Mouse (Mus musculus): ENCODE data around the gene Myo16. TPM values are rescaled to one million over a fixed set of nuclear protein-coding genes. Genes with fewer than 3 reads are reported as not detected.

Gene Myo16
- polyA plus RNA-seq, 1 experiment, result 0.02 TPM

DNA sequence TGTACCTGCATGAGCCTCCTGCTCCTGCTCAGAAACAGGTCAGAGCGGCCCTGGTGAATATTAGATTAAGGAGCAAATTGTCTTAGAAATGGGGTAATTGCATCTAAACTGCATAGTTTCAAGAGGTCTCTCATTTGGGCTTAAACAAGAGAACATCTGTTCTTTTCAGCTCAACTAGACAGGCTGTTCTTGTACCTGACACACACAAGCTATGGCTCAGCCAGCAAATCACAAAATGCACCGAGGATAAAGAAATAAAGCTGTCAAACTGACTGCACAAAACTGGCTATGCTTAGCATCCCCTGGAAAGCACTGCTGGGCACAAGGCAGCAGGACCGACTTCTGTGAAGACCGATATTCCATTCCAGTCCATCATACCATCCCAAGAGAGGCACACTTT, 372.0 kb downstream of the Myo16 start:
- TF ChIP-seq MYOD1 (IDR thresholded peaks at IDR 0.05; ENCODE audit: control insufficient read depth, insufficient read length, low read depth) (no peak), USF1 (IDR thresholded peaks at IDR 0.05; ENCODE audit: low read depth) (no peak), CEBPB (IDR thresholded peaks at IDR 0.05; ENCODE audit: low read depth) (no peak), MYOG (IDR thresholded peaks at IDR 0.05; ENCODE audit: control insufficient read depth, extremely low read depth, insufficient read length) (no peak), MAX (IDR thresholded peaks at IDR 0.05) (no peak), CTCF (IDR thresholded peaks at IDR 0.05; ENCODE audit: control insufficient read depth, insufficient read depth, insufficient read length) (no peak), FOSL1 (IDR thresholded peaks at IDR 0.05; ENCODE audit: insufficient read depth, low read length, poor library complexity, severe bottlenecking) (no peak)
- no peaks in the 10 kb centered on the region for H3K79me3 ChIP-seq (ENCODE audit: low read depth)
- H3K36me3 ChIP-seq (ENCODE audit: control insufficient read depth, insufficient read depth), result no peaks in the 10 kb centered on the region
- no peaks in the 10 kb centered on the region for H3K27me3 ChIP-seq (ENCODE audit: control insufficient read depth, insufficient read depth, insufficient read length)
- H3ac ChIP-seq (ENCODE audit: control insufficient read depth, insufficient read length, low read depth), result no peak overlapping the region
- no peaks in the 10 kb centered on the region for H3K79me2 ChIP-seq (ENCODE audit: control insufficient read depth, insufficient read depth)
- H3K4me3 ChIP-seq (ENCODE audit: insufficient read depth, poor library complexity, severe bottlenecking), result no peak overlapping the region

DNA sequence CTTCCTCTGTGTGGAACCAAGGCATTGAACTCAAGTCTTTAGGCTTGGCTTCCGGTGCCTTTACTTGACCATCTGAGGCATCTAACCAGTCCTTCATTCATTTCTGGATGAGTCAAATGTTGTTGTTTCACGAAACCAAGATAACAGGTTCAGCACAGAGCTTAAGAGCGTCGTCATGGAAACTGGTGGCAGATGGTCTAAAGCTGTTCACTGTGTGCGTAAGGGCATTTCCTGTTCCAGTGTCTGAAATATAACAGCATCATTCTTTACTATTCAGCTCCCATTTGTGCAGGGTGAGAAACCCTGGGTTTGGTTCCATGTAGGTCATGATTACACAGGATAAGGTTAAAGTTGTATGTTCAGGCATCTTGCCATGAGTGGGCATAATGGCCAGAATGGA, 372.9 kb downstream of the Myo16 start:
- H3K36me3 ChIP-seq (ENCODE audit: control insufficient read depth, insufficient read depth), result no peaks in the 10 kb centered on the region
- H3K79me3 ChIP-seq (ENCODE audit: low read depth), result no peaks in the 10 kb centered on the region
- no peaks in the 10 kb centered on the region for H3K27me3 ChIP-seq (ENCODE audit: control insufficient read depth, insufficient read depth, insufficient read length)
- TF ChIP-seq CEBPB (IDR thresholded peaks at IDR 0.05; ENCODE audit: low read depth) (no peak), MYOD1 (IDR thresholded peaks at IDR 0.05; ENCODE audit: control insufficient read depth, insufficient read length, low read depth) (no peak), CTCF (IDR thresholded peaks at IDR 0.05; ENCODE audit: control insufficient read depth, insufficient read depth, insufficient read length) (no peak), USF1 (IDR thresholded peaks at IDR 0.05; ENCODE audit: low read depth) (no peak), FOSL1 (IDR thresholded peaks at IDR 0.05; ENCODE audit: insufficient read depth, low read length, poor library complexity, severe bottlenecking) (no peak), MYOG (IDR thresholded peaks at IDR 0.05; ENCODE audit: control insufficient read depth, extremely low read depth, insufficient read length) (no peak), MAX (IDR thresholded peaks at IDR 0.05) (no peak)
- H3K4me3 ChIP-seq (ENCODE audit: insufficient read depth, poor library complexity, severe bottlenecking), result no peak overlapping the region
- no peaks in the 10 kb centered on the region for H3K79me2 ChIP-seq (ENCODE audit: control insufficient read depth, insufficient read depth)
- no peak overlapping the region for H3ac ChIP-seq (ENCODE audit: control insufficient read depth, insufficient read length, low read depth)

- H3K36me3 ChIP-seq (ENCODE audit: control insufficient read depth, insufficient read depth), result no peaks in the 10 kb centered on the region
- no peaks in the 10 kb centered on the region for H3K79me2 ChIP-seq (ENCODE audit: control insufficient read depth, insufficient read depth)
- no peak overlapping the region for H3K4me3 ChIP-seq (ENCODE audit: insufficient read depth, poor library complexity, severe bottlenecking)
- H3ac ChIP-seq (ENCODE audit: control insufficient read depth, insufficient read length, low read depth), result peak overlapping the region; percentile 45
- peak; percentile 73 for TF ChIP-seq CEBPB (IDR thresholded peaks at IDR 0.05; ENCODE audit: low read depth)
- no peak for TF ChIP-seq USF1 (IDR thresholded peaks at IDR 0.05; ENCODE audit: low read depth)
- TF ChIP-seq MYOD1 (IDR thresholded peaks at IDR 0.05; ENCODE audit: control insufficient read depth, insufficient read length, low read depth), result peak; percentile 2
- TF ChIP-seq MAX (IDR thresholded peaks at IDR 0.05), result peak; percentile 57
- no peaks in the 10 kb centered on the region for H3K79me3 ChIP-seq (ENCODE audit: low read depth)
- no peaks in the 10 kb centered on the region for H3K27me3 ChIP-seq (ENCODE audit: control insufficient read depth, insufficient read depth, insufficient read length)
Measured at GRCm38 (mm10) chr8:10534619-10535286, 381.0 kb downstream of the Myo16 start.

- Histone ChIP-seq H3ac (ENCODE audit: control insufficient read depth, insufficient read length, low read depth) (no peak overlapping the region), H3K27me3 (ENCODE audit: control insufficient read depth, insufficient read depth, insufficient read length) (no peaks in the 10 kb centered on the region)
- no peak for TF ChIP-seq MAX (IDR thresholded peaks at IDR 0.05)
Measured at GRCm38 (mm10) chr8:10538319-10538718, 384.6 kb downstream of the Myo16 start.

GRCm38 (mm10) chr8:10539665-10540064, 386.0 kb downstream of the Myo16 start:
- Histone ChIP-seq H3K27me3 (ENCODE audit: control insufficient read depth, insufficient read depth, insufficient read length) (no peaks in the 10 kb centered on the region), H3ac (ENCODE audit: control insufficient read depth, insufficient read length, low read depth) (no peak overlapping the region), H3K79me2 (ENCODE audit: control insufficient read depth, insufficient read depth) (no peaks in the 10 kb centered on the region), H3K79me3 (ENCODE audit: low read depth) (no peaks in the 10 kb centered on the region), H3K4me3 (ENCODE audit: insufficient read depth, poor library complexity, severe bottlenecking) (no peak overlapping the region), H3K36me3 (ENCODE audit: control insufficient read depth, insufficient read depth) (no peaks in the 10 kb centered on the region)
- TF ChIP-seq CEBPB (IDR thresholded peaks at IDR 0.05; ENCODE audit: low read depth) (no peak), USF1 (IDR thresholded peaks at IDR 0.05; ENCODE audit: low read depth) (no peak), MYOG (IDR thresholded peaks at IDR 0.05; ENCODE audit: control insufficient read depth, extremely low read depth, insufficient read length) (no peak), MYOD1 (IDR thresholded peaks at IDR 0.05; ENCODE audit: control insufficient read depth, insufficient read length, low read depth) (no peak), FOSL1 (IDR thresholded peaks at IDR 0.05; ENCODE audit: insufficient read depth, low read length, poor library complexity, severe bottlenecking) (no peak), MAX (IDR thresholded peaks at IDR 0.05) (no peak), CTCF (IDR thresholded peaks at IDR 0.05; ENCODE audit: control insufficient read depth, insufficient read depth, insufficient read length) (no peak)

More at GRCm38 (mm10) chr8:10538319-10538718, 384.6 kb downstream of the Myo16 start:
- Histone ChIP-seq H3K36me3 (ENCODE audit: control insufficient read depth, insufficient read depth) (no peaks in the 10 kb centered on the region), H3K4me3 (ENCODE audit: insufficient read depth, poor library complexity, severe bottlenecking) (no peak overlapping the region), H3K79me2 (ENCODE audit: control insufficient read depth, insufficient read depth) (no peaks in the 10 kb centered on the region), H3K79me3 (ENCODE audit: low read depth) (no peaks in the 10 kb centered on the region)

DNA sequence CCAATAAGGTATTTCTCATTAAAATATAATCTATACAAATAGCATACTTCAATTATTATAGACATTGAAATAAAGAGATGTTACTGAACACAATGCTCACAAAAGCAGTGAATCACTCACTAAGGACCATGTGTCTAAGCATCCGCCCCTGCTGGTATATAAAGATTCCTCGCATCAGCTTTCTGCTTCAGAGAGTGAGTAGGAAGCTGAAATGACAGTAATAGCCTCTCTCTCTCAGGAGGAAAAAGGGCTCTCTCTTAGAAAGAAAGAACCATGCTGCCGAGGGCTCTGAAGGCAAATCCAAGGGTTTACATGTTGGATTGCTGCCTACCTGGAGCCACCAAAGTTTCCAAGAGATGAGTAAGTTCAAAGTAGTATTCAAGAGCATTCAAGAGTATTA, 392.2 kb downstream of the Myo16 start:
- H3K79me2 ChIP-seq (ENCODE audit: control insufficient read depth, insufficient read depth), result no peaks in the 10 kb centered on the region

More for the DNA sequence above, 392.2 kb downstream of the Myo16 start:
- no peak overlapping the region for H3K4me3 ChIP-seq (ENCODE audit: insufficient read depth, poor library complexity, severe bottlenecking)
- no peak overlapping the region for H3ac ChIP-seq (ENCODE audit: control insufficient read depth, insufficient read length, low read depth)
- TF ChIP-seq MYOG (IDR thresholded peaks at IDR 0.05; ENCODE audit: control insufficient read depth, extremely low read depth, insufficient read length) (no peak), CTCF (IDR thresholded peaks at IDR 0.05; ENCODE audit: control insufficient read depth, insufficient read depth, insufficient read length) (no peak), MAX (IDR thresholded peaks at IDR 0.05) (no peak), CEBPB (IDR thresholded peaks at IDR 0.05; ENCODE audit: low read depth) (no peak), FOSL1 (IDR thresholded peaks at IDR 0.05; ENCODE audit: insufficient read depth, low read length, poor library complexity, severe bottlenecking) (no peak)
- no peaks in the 10 kb centered on the region for H3K79me3 ChIP-seq (ENCODE audit: low read depth)
- peaks cover 6% of the 10 kb centered on the region for H3K27me3 ChIP-seq (ENCODE audit: control insufficient read depth, insufficient read depth, insufficient read length)
- no peaks in the 10 kb centered on the region for H3K36me3 ChIP-seq (ENCODE audit: control insufficient read depth, insufficient read depth)

Data from C2C12 (cell line).